Mouse (Mus musculus) layer of hippocampus, postnatal 14 days (tissue): ENCODE data around the gene Car9. TPM values are rescaled to one million over a fixed set of nuclear protein-coding genes. Genes with fewer than 3 reads are reported as not detected.
"Not testable (repeated sequence)": the region's sequence is repeated elsewhere in the genome, so short reads cannot be mapped to it uniquely, and the experiment has no call there.

Source experiments
- DNase-seq, 2 experiments: peaks; one replicate each; pipeline ENCODE4 v3.0.0; 2021 to 2022; ENCODE audit warnings: low spot score in 2 of 2, mixed read lengths in 1 of 2
- long read RNA-seq, 2 experiments: library from polyadenylated mRNA; stranded (forward); transcript quantifications; one replicate each; pipeline ENCODE4 v2.0.0; 2021
- total RNA-seq, 2 experiments: library from RNA; stranded (reverse); gene quantifications; 2 replicates each; pipeline ENCODE4 v1.2.3; 2021

Car9 gene
- not detected for total RNA-seq
- long read RNA-seq, experiment 1, result 0 reads
- long read RNA-seq, experiment 2, partial matches to known transcripts, result 0 of 1 reads
- long read RNA-seq, experiment 2, other reads (novel, unspliced or antisense), result 0 of 1 reads

DNA sequence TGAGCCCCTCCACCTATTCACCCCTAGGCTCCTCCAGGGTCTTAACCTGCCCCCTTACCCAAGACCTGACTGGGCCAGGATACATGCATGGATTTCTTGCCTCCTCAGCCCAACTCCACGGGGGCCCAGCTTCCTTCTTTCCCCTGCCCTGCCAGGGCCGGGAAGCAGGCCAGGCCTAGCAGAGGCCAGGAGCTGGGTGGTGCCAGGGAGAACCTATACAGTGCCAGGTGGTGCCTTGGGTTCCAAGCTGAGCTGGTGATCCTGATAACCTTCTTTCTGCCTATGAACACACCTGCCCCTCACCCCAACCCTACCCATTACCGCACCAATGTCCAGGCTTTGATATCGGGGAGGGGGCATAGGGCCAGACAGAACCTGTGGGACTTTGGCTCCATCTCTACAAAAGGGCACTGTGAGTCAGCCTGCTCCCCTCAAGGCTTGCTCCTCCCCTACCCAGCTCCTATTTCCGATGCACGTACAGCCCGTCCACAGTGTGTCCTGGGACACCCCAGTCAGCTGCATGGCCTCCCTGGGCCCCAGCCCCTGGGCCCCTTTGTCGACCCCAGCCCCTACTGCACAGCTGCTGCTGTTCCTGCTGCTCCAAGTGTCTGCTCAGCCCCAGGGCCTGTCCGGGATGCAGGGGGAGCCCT, at the start of gene Car9:
TSS of gene Car9 (plus strand) at position 431 of the 650 bp plus-strand sequence.
- no peak for DNase-seq

DNA sequence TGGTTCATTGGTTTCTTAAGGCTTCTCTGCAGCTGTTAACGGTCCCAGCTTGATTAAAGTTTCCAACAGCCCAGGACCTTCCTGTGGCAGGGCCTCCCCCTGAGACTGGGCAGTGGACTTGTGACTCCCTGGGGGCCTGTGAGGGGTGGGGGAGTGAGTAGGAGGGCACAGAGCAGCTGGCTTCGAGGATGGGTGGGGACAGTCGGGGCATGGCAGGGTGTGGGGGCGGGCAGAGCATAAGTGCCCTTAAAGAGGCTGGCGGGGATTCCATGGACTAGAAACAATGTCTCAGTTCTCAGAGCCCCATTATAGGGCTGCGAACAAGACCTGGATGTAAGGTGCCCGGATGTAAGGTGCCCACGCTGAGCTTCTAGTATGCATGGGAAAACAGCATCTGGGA, 49.6 kb upstream of the Car9 start:
- no peak for DNase-seq

GRCm38 (mm10) chr4:43463102-43463501, 43.7 kb upstream of the Car9 start:
- no peak for DNase-seq

GRCm38 (mm10) chr4:43465935-43466334, 40.8 kb upstream of the Car9 start:
- no peak for DNase-seq

DNA sequence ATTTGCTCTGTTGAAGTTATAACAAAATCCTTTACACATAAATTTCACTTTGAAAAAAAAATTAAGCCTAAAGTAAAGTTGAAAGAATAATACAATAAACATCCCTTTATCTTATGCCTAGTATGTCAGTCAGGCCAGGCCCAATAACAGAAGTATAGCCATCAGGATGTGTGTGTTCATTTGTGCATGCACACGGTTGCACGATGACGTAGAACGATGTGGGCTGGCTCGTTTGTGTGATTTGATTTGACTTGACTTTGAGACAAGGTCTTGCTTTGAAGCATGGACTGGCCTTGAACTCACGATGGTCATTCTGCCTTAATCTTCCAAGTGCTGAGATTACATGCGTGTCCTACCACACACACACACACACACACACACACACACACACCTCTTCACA, 39.9 kb upstream of the Car9 start:
- no peak for DNase-seq

DNA sequence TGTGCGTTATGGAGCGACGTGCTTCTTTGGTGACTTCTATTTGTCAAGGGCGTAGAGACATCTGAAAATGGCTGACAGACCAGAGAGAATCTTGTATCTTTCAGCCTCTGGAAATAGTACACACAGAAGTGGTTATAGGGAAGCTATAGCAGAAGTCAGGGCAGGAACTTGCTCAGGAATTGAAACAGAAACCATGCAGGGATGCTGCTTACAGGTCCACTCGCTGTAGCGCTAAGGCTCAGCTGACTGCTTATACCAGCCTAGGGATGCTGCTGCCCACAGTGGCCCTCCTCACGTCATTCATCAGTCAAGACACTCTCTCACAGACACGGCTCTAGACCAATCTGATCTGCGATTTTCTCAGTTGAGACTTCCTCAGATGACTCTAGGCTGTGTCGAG, 36.5 kb upstream of the Car9 start:
- DNase-seq, result no peak

DNA sequence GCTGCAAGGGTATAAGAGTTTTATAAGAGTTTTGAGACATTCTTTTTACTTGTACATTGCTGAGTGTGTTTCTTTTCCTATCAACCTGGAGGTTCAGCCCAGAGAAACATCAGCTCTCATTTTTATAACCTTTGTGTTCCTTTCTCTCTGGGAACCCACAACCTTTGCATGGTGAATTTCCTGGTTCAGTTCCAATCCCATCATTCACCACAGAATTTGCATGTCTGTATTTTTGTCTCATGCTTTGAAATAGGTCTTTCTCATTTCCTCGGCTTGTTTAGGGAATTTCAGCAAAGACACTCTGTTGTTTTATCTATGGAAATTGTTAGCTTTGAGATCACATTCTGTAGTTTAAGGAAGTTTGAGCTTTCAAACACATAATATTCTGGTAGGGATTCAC, 33.1 kb upstream of the Car9 start:
- DNase-seq, result no peak

DNA sequence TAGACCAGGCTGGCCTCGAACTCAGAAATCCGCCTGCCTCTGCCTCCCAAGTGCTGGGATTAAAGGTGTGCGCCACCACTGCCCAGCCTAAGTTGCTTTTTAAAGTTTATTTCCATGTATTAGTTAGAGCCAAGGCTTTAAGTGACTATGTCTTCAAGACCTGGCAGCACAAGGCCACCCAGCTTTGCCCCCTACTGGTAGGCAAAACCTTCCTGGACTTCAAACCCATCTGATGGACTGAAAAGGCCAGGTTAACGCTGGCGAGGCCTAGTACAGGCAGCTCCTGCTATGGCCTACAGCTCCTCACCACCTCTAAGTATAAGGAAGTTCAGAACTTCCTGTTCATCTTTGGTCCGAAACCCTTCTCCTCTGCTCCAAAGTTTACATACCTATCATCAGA, 30.2 kb upstream of the Car9 start:
- no peak for DNase-seq

DNA sequence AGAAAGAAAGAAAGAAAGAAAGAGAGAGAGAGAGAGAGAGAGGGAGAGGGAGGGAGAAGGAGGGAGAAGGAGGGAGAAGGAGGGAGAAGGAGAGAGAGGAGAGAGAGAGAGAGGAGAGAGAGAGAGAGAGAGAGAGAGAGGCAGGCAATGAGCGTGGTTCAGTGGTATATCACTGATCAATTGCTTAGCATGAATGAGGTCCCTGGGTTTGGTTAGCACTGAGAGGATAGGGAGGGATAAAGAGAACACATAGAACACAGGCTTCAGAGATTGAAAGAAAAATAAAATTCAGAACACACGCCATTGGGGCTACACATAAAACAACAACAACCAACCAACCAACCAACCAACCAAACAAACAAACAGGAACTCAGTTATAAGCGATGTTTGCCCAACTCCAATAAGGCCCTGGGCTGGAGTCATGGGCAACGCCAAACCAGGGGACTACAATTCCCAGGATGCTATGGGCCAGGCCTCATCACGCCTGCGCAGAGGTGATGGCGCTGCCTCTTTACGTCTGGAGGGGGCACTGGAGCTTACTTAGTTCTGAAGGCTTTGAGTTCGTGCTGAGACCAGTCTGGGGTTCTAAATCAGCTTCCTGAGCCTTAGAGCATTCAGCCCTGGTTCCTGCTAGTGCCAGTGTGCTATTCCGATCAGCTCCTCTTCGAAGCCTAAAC, 28.8 kb upstream of the Car9 start:
- DNase-seq, result peak; percentile 71 to 89

GRCm38 (mm10) chr4:43478534-43478858, 28.3 kb upstream of the Car9 start:
- DNase-seq, result no peak

DNA sequence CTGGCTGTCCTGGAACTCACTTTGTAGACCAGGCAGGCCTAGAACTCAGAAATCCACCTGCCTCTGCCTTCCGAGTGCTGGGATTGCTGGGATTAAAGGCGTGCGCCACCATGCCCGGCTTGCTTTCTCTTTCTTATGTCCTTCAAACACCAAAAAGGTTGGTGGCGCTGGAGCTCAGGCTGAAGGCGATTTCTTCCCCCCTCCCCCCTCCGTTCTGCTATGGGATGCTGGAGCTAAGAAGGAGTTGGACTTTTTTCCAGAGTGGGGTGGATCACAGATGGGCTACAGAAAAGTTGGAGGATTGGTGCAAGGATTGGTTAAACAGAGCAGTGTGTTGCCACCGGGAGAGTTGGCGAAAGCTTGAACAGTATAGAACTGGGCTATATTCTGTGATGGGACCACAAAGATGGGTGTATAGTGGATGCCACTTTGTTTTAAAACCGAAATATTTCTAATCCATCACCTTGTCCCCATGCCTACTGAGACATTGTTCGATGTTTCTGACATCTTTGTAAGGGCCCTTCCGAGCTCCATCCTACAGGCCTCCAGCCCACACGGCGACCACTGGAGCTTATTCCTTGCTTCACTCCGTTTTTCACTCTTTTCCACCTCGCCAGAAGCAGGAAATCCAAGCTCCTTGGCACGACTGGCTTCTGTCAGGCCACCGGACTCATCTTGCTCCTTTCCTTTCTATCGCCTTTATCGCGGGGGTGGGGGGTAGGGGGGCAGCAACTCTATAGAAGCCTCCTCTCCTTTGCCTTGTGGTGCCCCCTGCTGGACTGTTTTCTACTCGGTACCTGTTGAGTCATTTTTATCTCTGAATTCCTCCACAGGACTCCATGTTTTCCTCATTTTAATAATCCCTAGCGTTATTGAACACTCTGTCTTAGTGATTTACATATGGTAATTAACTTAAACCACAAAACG, 27.6 kb upstream of the Car9 start:
- peak; percentile 26 to 57 for DNase-seq

DNA sequence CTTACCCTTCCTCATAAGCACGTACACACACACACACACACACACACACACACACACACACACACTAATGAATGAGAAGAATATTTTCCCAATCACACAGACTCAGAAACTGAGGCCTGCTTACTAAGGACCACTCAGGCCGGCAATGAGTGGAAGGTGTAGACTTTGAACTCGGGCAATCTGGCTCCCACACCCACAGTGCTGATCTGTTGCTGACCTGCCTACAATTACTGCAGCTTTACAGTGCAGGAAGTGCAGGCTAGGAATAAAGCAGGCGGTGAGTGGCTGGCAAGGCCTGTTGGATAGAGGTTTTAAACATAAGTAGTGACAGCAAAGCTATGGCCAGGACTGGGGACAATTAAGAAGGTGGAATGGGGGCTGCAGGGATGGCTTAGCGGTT, 25.8 kb upstream of the Car9 start:
- no peak for DNase-seq

DNA sequence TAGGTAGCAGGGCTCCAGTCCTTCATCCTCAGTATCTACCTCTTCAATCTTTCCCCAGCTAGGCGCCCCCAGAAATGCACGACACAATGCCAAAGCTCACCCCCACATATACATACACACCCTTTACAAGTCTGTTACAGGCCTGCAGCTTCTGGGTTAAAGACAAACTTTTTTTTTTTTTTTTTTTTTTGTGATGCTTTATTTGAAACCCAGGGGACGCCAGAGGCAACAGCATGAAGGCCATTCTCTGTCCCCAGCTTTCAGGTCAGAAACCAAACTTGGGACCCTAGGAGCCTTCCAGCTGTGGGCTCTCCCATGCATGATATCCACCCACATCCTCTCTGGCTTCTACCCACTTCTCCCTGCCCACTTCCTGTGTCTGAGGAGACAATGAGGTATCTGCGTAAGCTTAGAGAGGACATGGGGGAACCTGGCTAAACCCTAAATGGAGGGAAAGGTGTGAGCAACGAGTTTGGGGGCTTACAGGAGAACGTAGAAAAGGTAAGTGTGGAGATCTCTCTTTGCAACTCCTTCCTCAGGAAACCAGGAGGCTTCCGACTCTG, 24.8 kb upstream of the Car9 start:
- DNase-seq, result no peak

DNA sequence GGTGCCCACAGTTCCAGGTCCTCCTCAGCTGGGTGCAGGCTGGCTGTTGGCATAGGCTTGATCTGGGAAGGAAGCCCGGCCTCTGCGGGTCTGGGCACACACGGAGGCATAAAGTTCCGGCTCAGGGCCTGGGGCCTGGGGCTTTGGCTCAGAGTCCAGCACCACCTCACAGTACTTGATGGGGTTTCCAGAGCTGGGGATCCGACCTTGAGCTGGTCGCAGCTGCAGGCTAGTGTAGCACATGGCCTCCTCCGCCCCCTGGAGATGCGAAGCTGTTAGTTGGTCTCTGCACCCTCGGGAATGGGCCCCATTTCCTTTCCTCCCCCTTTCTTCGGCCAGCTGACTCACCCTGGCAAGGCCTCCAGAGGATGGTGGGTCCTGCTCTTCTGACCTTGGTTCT, 24.2 kb upstream of the Car9 start:
- DNase-seq, result no peak

GRCm38 (mm10) chr4:43483535-43484091, 23.2 kb upstream of the Car9 start, which contains the start of gene Sit1:
Gene Sit1, minus strand, starts transcription at chr4:43483734.
- DNase-seq, result no peak

DNA sequence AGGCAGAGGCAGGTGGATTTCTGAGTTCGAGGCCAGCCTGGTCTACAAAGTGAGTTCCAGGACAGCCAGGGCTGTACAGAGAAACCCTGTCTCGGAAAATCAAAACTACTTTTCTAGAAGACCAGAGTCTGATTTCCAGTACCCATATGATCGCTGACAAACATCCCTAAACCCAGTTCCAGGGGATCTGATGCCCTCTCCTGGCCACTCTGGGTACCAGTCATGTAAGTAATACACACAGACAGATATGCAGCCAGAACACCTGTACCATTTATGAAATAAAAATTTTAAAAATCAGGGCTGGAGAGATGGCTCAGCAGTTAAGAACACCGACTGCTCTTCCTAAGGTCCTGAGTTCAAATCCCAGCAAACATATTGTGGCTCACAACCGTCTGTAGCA, 21.1 kb upstream of the Car9 start:
- not testable (repeated sequence) for DNase-seq

DNA sequence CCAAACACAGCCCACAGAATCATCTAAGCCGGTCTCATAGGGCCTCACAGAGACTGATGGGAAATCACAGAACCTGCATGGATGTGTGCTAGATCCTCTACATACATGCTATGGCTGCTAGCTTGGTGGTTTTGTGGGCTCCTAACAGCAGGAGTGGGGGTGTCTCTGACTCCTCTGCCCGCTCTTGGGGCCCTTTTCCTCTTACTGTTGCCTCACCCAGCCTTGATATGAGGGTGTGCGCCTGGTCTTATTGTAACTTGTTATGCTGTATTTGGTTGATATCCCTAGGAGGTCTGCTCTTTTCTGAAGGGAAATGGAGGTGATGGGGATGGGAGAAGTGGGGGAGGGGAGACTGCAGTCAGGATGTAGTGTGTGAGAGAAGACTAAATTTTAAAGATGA, 17.2 kb upstream of the Car9 start:
- no peak for DNase-seq

- DNase-seq, result no peak
Measured at GRCm38 (mm10) chr4:43490801-43491200, 16.0 kb upstream of the Car9 start.

DNA sequence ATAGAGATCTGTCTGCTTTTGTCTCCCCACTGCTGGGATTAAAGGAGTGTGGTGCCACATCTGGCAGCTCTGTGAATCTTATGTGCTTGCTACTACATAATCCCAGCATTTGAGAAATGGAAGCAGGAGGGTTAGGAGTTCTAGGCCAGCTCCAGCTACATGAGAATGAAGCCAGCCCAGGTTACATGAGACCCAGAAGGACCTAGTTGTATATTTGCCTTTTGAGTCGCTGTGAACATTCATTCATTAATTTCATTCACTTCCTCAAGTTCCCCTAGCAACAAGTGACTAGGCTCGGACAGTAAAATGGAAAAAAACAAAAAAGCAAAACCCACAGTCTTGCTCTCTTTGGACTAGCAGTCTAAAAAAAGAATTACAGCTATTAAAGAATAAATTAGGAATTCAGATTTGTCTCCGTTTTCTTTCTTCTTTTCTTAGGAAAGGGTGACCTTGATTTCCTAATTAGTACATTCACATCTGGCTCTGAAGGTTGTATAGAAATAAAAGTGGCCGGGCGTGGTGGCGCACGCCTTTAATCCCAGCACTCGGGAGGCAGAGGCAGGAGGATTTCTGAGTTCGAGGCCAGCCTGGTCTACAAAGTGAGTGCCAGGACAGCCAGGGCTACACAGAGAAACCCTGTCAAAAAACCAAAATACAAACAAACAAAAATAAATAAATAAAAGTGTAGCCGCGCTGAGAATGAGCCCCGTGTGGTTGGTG, 14.5 kb upstream of the Car9 start:
- no peak for DNase-seq

DNA sequence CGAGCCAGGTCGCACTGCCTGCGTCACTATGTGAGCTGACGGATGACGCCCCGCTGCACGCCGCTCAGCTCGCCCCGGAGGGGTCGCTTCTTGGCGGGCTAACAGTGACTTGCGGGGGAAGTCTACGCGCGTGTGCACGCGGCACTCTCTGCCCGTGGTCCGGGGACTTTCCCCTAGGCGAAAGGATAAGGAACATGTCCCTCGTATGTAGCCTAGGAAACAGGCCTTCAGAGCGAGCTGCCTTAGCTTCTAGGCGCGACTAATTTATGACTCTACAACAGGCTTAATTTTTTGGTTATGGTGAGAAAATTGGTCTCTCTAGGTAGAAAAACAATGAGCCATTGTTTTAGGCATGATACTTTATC, 14.0 kb upstream of the Car9 start, which contains the start of gene Ccdc107:
TSS of gene Ccdc107 (plus strand) at position 80 of the 365 bp plus-strand sequence.
- peak; percentile 87 to 97 for DNase-seq
